Mouse (Mus musculus) lung, embryonic 16.5 days (tissue): Measurements from ENCODE around the gene Tspyl2. TPM values are rescaled to one million over a fixed set of nuclear protein-coding genes. Genes with fewer than 3 reads are reported as not detected.

Source experiments
- ATAC-seq: fragments of 200-750 bp; cut with Nextera tagmentation; 2 replicates; pipeline ENCODE4 v1.8.0; 2017; ENCODE audit warnings: low read depth, mild to moderate bottlenecking, moderate library complexity
- H3K27ac ChIP-seq: fragments of 300-500 bp; sonication (generic); 2 replicates; pipeline ENCODE4 v1.5.1; 2014; ENCODE audit warnings: mild to moderate bottlenecking, control low read depth, low read length
- H3K27me3 ChIP-seq: fragments of 300-500 bp; sonication (generic); 2 replicates; pipeline ENCODE4 v1.6.1; 2014; ENCODE audit warnings: low read depth, low read length, mixed read lengths; ENCODE audit not compliant: control insufficient read depth, insufficient read depth
- H3K36me3 ChIP-seq: fragments of 300-500 bp; sonication (generic); 2 replicates; pipeline ENCODE4 v1.6.1; 2014; ENCODE audit warnings: low read length; ENCODE audit not compliant: control insufficient read depth, insufficient read depth
- H3K4me1 ChIP-seq: fragments of 300-500 bp; sonication (generic); replicated peaks from 2 replicates; pipeline ENCODE4 v1.6.1; 2014; ENCODE audit warnings: low read length, mixed read lengths; ENCODE audit not compliant: control insufficient read depth, insufficient read depth
- H3K4me2 ChIP-seq: fragments of 300-500 bp; sonication (generic); 2 replicates; pipeline ENCODE4 v1.6.1; 2014; ENCODE audit warnings: low read depth, low read length, control low read depth
- H3K4me3 ChIP-seq: fragments of 300-500 bp; sonication (generic); 2 replicates; pipeline ENCODE4 v1.5.1; 2014; ENCODE audit warnings: mild to moderate bottlenecking, low read length, control low read depth
- H3K9ac ChIP-seq: fragments of 300-500 bp; sonication (generic); 2 replicates; pipeline ENCODE4 v1.6.1; 2014; ENCODE audit warnings: low read length, control low read depth
- H3K9me3 ChIP-seq: fragments of 300-500 bp; sonication (generic); 2 replicates; pipeline ENCODE4 v1.6.1; 2016; ENCODE audit warnings: low read length; ENCODE audit not compliant: control insufficient read depth
- WGBS: fragments of 180-500 bp; shearing (Covaris S2); extraction: QIAGEN DNeasy Blood & Tissue Kit; methylation state at CpG from one replicate; pipeline ENCODE4 v1.1.7; 2014; 5-methylcytosine and 5-hydroxymethylcytosine counted together
- polyA plus RNA-seq: library from polyadenylated mRNA; unstranded; fragments of >200 nt; fragmentation: Nextera tagmentation; extraction: Ambion mirVana; gene quantifications from 2 replicates; pipeline ENCODE4 v1.2.1, GENCODE M21; 2015

Tspyl2 gene
- 24.9 and 25.8 TPM in 2 replicates for polyA plus RNA-seq

- Histone ChIP-seq H3K4me2 (peak within 1 kb of the TSS; percentile 59), H3K9ac (peak within 1 kb of the TSS; percentile 83), H3K27me3 (peaks cover 12% of the 10 kb centered on the region), H3K9me3 (no peaks in the 10 kb centered on the region), H3K4me3 (peak within 1 kb of the TSS; percentile 65), H3K4me1 (no peaks in the 10 kb centered on the region; the same call in 1 of the 2 replicates), H3K27ac (peak within 1 kb of the TSS; percentile 86), H3K36me3 (0 out of 2 replicates have a peak, but pooled peaks cover 2% of the 10 kb centered on the region)
- ATAC-seq, result peak; percentile 98
- 10% methylated on average over 25 of the region's 27 CpGs for WGBS
Observed at GRCm38 (mm10) chrX:152342358-152342901, at the start of gene Tspyl2. TSS of gene Tspyl2 (minus strand) at chrX:152342425.

DNA sequence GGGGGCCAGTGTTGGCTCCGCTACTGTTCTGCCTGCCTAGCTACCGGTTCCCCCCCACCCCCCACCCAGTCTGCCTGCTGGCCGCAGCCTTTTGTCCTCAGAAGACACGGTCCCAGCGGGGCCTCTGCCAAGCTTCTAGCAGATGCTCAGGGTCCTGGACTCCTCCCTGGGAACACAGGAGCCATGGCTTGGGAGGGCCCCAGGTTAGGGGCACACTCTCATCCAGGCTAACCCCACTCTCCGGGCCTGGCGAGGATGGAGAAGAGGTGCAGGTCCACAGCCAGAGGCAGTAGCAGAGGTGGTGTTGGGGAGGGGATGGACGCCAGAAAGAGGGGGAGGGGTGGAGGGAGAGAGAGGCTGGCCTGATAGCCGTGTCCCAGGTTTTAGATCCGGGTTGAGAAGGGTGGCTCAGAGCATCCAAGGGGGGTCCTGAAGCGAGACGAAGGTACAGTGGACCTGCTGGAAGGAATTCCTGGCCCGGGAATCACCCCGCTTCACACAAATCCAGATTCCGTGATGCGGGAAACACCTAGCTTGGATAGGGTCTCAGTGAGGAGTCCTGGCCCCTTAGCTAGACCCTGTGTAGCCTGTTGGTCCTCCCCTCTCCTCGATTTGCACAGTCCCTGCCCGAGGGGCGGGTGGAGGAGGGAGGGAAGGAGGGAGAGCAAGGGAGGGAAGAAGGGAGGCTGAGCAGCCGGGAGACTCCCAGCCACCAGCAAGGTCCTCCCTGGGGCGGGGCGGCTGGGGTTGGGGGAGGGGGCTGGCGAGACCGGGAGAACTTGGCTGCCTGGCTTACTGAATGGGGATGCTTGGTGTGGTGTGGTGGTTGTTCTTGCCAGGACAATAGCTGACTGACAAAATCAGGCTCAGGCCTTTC lies 26.4 kb upstream of the Tspyl2 start, which contains the start of gene Gpr173:
Gene Gpr173 (minus strand): TSS at position 308 of the 877 bp plus-strand sequence.
- Histone ChIP-seq H3K27me3 (peaks cover 20% of the 10 kb centered on the region), H3K9me3 (no peaks in the 10 kb centered on the region), H3K27ac (peak within 1 kb of the TSS; percentile 27; the same call in 1 of the 2 replicates), H3K4me2 (peak within 1 kb of the TSS; percentile 57), H3K4me3 (peak within 1 kb of the TSS; percentile 58), H3K9ac (peak within 1 kb of the TSS; percentile 67), H3K4me1 (no peaks in the 10 kb centered on the region), H3K36me3 (no peaks in the 10 kb centered on the region)
- peak; percentile 98 for ATAC-seq
- 23% methylated on average over 21 of the region's 24 CpGs for WGBS

DNA sequence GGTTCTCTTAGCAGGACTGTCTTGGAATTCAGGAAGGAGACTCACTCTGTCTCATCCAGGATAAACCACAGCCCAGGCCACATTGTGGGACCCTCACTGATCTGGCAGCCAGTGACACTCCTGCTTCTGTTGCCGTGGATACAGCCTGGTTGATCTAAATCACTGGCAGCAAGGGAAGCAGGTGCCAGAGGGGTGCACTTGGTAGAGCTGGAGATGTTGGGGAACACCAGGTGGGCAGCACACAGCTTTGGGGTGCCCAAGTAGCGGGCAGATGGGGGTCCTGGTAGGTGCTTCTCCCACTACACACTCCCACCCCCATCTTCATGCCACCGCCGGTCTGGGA lies 25.8 kb upstream of the Tspyl2 start:
- 37% methylated on average over 4 of the region's 4 CpGs for WGBS
- H3K4me1 ChIP-seq, result no peaks in the 10 kb centered on the region
- peak overlapping the region; percentile 67 for H3K9ac ChIP-seq
- peaks cover 18% of the 10 kb centered on the region for H3K27me3 ChIP-seq
- peak; percentile 21 for ATAC-seq
- H3K9me3 ChIP-seq, result no peaks in the 10 kb centered on the region
- no peak overlapping the region for H3K27ac ChIP-seq
- H3K4me2 ChIP-seq, result peak overlapping the region; percentile 57
- H3K4me3 ChIP-seq, result peak overlapping the region; percentile 58
- H3K36me3 ChIP-seq, result no peaks in the 10 kb centered on the region

DNA sequence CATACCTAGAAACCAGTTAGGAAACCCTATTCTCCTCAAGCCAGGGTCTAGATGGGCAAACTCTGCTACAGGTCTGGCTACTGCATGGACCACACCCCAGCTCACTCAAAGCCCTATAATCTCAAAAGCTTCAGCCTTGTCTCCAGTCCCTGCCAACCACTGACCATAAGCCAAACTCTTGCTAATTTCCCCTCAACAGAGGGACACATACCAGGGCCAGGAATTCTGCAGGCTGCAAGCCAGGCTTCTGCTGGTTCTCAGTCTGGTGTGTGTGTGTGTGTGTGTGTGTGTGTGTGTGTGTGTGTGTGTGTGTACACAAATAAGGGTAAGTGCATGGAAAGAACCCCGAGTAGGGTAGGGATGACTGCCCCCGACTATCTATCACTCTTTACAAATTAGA lies 24.2 kb upstream of the Tspyl2 start:
- 38% methylated on average over 2 of the region's 2 CpGs for WGBS
- no peaks in the 10 kb centered on the region for H3K9me3 ChIP-seq
- H3K4me3 ChIP-seq, result no peak overlapping the region
- H3K36me3 ChIP-seq, result no peaks in the 10 kb centered on the region
- H3K27ac ChIP-seq, result no peak overlapping the region
- ATAC-seq, result no peak
- H3K4me2 ChIP-seq, result no peak overlapping the region
- no peaks in the 10 kb centered on the region for H3K4me1 ChIP-seq
- peaks cover 20% of the 10 kb centered on the region for H3K27me3 ChIP-seq
- no peak overlapping the region for H3K9ac ChIP-seq

DNA sequence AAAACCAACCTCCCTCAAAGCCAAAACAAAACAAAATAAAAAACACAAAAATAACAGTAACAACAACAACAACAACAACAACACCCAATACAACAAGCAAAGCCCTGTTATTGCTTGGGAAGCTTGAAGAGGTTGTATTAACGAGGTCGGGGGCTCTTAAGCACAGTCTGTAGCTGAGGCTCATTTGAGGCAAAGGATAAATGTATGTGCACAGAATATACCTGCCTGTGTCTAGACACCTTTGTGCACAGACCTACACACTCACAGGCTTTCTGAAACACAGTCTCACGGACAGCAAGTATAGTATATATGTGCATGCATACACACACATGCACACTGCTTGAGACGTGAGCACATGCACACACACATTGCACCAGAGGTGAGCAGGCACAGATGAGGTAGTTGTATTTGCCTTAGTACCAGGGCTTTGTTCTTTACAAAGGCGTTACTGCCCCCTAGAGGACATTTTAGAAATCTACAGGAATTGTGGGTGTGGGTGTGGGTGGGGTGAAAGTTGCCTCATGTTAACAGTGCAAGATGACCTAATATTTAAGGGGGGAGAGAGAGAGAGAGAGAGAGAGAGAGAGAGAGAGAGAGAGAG lies 10.4 kb upstream of the Tspyl2 start:
- H3K27ac ChIP-seq, result no peak overlapping the region
- no peaks in the 10 kb centered on the region for H3K9me3 ChIP-seq
- peak; percentile 69 for ATAC-seq
- H3K4me1 ChIP-seq, result no peaks in the 10 kb centered on the region
- H3K4me2 ChIP-seq, result no peak overlapping the region
- H3K4me3 ChIP-seq, result no peak overlapping the region
- peaks cover 20% of the 10 kb centered on the region for H3K27me3 ChIP-seq
- WGBS, result 24% methylated on average over 5 of the region's 5 CpGs
- H3K9ac ChIP-seq, result no peak overlapping the region
- no peaks in the 10 kb centered on the region for H3K36me3 ChIP-seq

DNA sequence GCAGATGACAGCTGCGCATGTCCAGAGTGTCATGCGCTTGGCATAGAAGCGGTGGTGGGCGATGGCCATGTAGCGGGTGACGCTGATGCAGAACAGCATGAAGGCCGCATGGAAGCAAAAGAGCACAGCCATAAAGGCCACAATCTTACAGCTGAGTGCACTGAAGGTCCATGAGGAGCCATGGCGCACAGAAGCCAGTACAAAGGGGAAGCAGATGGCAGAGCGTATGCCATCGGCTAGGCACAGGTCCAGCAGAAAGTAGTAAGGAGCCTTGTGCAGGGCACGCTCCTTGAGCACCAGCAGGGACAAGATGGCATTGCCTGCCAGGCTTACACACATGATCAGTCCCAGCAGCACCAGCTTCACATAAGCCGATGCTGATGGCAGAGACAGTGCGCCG lies 4.8 kb upstream of the Tspyl2 start:
- no peaks in the 10 kb centered on the region for H3K4me1 ChIP-seq
- H3K4me2 ChIP-seq, result no peak overlapping the region
- ATAC-seq, result no peak
- no peak overlapping the region for H3K9ac ChIP-seq
- 90% methylated on average over 14 of the region's 14 CpGs for WGBS
- H3K36me3 ChIP-seq, result no peaks in the 10 kb centered on the region
- H3K27me3 ChIP-seq, result peaks cover 21% of the 10 kb centered on the region
- H3K27ac ChIP-seq, result no peak overlapping the region
- H3K4me3 ChIP-seq, result no peak overlapping the region
- no peaks in the 10 kb centered on the region for H3K9me3 ChIP-seq

DNA sequence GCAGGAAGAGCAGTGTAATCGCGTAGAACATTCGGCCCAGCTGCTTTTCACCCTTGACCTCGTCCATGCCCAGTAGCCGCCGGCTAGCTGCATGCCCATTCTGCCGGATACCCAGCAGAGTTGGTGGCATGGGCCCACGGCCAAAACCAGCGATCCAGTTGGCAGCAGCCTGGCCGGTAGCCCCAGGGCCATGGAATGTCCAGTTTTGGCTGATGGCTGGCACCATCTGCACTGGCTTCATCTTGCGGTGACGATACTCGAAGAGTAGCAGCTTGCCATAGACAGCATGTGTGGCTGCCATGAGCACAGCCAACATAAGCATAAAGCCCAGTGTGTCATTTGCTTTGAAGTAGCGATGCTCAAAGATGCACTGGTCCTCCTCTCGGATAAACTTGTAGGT lies 4.4 kb upstream of the Tspyl2 start:
- 90% methylated on average over 15 of the region's 15 CpGs for WGBS
- Histone ChIP-seq H3K9me3 (no peaks in the 10 kb centered on the region), H3K4me3 (no peak overlapping the region), H3K4me1 (no peaks in the 10 kb centered on the region), H3K27ac (no peak overlapping the region), H3K36me3 (no peaks in the 10 kb centered on the region), H3K27me3 (peaks cover 21% of the 10 kb centered on the region), H3K4me2 (no peak overlapping the region), H3K9ac (no peak overlapping the region)
- no peak for ATAC-seq

- peak overlapping the region; percentile 65 for H3K4me3 ChIP-seq
- no peaks in the 10 kb centered on the region for H3K9me3 ChIP-seq
- 0 out of 2 replicates have a peak, but pooled peaks cover 2% of the 10 kb centered on the region for H3K36me3 ChIP-seq
- H3K27me3 ChIP-seq, result peaks cover 12% of the 10 kb centered on the region
- peak overlapping the region; percentile 46 for H3K4me2 ChIP-seq
- WGBS, result 23% methylated on average over 6 of the region's 6 CpGs
- no peaks in the 10 kb centered on the region; the same call in 1 of the 2 replicates for H3K4me1 ChIP-seq
- ATAC-seq, result no peak
- peak overlapping the region; percentile 60 for H3K9ac ChIP-seq
- H3K27ac ChIP-seq, result peak overlapping the region; percentile 86
Observed at GRCm38 (mm10) chrX:152342903-152343302, 678 bp upstream of the Tspyl2 start.

DNA sequence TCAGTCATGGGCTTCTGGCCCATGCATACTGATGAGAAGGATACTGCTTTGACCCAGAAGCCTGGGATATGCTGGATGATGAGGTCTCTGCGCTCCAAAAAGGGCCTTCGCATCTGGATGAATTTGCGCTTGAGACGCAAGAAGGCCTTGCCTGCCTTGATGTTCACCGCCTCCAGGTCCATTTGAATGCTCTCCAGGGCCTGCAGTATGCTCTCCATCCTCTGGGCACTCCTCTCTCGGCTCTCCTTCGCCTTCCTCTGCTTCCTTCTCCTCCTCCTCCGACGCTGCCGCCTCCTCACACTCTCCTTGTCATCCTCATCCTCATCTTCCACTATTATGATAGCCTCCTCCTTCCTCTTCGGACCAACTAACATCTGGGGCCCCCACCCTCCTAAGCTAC lies 729 bp downstream of the Tspyl2 start:
- Histone ChIP-seq H3K4me1 (peaks cover 4% of the 10 kb centered on the region; the same call in 1 of the 2 replicates), H3K27ac (peak overlapping the region; percentile 86; the same call in 1 of the 2 replicates), H3K4me2 (peak overlapping the region; percentile 59), H3K9me3 (no peaks in the 10 kb centered on the region), H3K27me3 (peaks cover 13% of the 10 kb centered on the region), H3K4me3 (peak overlapping the region; percentile 65), H3K36me3 (0 out of 2 replicates have a peak, but pooled peaks cover 2% of the 10 kb centered on the region), H3K9ac (peak overlapping the region; percentile 83)
- no peak for ATAC-seq
- WGBS, result 43% methylated on average over 11 of the region's 11 CpGs
